Mouse (Mus musculus): ENCODE measurements around the gene Olfr1380.
"Not testable (repeated sequence)": the region's sequence is repeated elsewhere in the genome, so short reads cannot be mapped to it uniquely, and the experiment has no call there.

- TF ChIP-seq CTCF (conservative IDR thresholded peaks at IDR 0.05; ENCODE audit: insufficient read depth, insufficient read length, low read depth, low read length); POLR2A (IDR thresholded peaks at IDR 0.05; ENCODE audit: low read depth, low read length): not testable (repeated sequence)
Measured at GRCm38 (mm10) chr11:49608306-49608705, 51.6 kb downstream of the Olfr1380 start.
